Mouse (Mus musculus) left cerebral cortex, adult 18-20 months (tissue): Measurements from ENCODE around the gene Apobec1. TPM values are rescaled to one million over a fixed set of nuclear protein-coding genes. Genes with fewer than 3 reads are reported as not detected.
"Not testable (repeated sequence)": the region's sequence is repeated elsewhere in the genome, so short reads cannot be mapped to it uniquely, and the experiment has no call there.

Experiments
- DNase-seq, 2 experiments: peaks; one replicate each; pipeline ENCODE4 v3.0.0; 2021 to 2022; ENCODE audit warnings: low spot score in 2 of 2, mixed read lengths in 1 of 2
- total RNA-seq, 2 experiments: library from RNA; stranded (reverse); gene quantifications; 2 replicates each; pipeline ENCODE4 v1.2.3; 2021

The Apobec1 gene
- total RNA-seq, 2 experiments from 2014 or later = 1.2 to 1.7 TPM

- no peak for DNase-seq
Observed at GRCm38 (mm10) chr6:122605483-122605882, 3.2 kb upstream of the Apobec1 start.

DNA sequence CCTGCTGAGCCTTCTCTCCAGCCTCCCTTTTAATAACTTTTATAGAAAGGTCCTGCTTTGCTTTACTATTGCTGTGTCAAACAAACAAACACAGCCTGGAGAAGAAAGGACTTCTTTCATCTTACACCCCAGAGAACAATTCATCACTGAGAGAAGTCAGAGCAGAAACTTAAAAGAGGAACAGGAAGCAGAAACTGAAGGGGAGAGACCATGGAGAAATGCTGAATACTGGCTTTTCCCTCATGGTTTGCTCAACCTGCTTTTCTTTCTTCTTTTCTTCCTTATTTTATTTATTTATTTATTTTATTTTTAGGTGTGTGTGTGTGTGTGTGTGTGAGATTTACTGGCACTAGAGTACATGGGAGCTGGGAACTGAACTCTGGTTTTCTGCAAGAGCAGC lies 2.0 kb upstream of the Apobec1 start:
- DNase-seq = no peak

- no peak for DNase-seq
Observed at GRCm38 (mm10) chr6:122602992-122603322, 713 bp upstream of the Apobec1 start.

GRCm38 (mm10) chr6:122601615-122602014 lies 629 bp downstream of the Apobec1 start:
- DNase-seq = no peak

DNA sequence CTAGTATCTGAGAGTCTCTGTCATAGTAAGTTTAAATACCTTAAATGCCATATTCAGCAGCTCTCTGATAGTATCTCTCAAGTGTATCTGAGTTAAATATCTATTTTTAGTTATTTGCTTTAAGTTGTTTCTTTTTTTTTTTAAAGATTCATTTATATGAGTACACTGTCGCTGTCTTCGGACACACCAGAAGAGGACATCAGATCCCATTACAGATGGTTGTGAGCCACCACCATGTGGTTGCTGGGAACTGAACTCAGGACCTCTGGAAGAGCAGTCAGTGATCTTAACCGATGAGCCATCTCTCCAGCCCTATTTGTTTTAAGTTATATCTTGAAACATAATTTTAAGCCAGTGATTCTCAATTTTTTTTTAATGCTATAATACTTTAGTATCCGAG lies 1.2 kb downstream of the Apobec1 start:
- DNase-seq = no peak

- DNase-seq = no peak
Observed at GRCm38 (mm10) chr6:122600066-122600646, 2.1 kb downstream of the Apobec1 start.

GRCm38 (mm10) chr6:122599054-122599737 lies 3.0 kb downstream of the Apobec1 start:
- no peak for DNase-seq

DNA sequence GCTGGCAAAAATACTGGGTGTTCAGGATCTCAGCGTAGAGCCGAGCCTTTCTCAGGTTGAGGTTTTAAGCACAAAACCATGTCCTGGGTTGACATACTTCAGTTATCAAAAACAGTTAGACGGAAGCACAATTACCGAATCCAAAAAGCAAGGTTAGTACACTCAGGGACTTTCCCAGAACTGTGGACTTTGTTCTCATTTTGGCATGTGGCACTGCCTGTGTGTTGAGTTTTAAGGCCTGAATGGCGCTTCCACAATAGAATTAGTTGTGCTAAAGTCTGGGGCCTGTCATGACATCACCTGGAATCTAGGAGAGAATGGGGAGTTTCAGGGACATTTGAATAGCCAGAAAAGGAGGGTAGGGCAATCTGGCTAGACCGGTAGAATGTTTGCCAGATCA lies 3.8 kb downstream of the Apobec1 start:
- DNase-seq = no peak

DNA sequence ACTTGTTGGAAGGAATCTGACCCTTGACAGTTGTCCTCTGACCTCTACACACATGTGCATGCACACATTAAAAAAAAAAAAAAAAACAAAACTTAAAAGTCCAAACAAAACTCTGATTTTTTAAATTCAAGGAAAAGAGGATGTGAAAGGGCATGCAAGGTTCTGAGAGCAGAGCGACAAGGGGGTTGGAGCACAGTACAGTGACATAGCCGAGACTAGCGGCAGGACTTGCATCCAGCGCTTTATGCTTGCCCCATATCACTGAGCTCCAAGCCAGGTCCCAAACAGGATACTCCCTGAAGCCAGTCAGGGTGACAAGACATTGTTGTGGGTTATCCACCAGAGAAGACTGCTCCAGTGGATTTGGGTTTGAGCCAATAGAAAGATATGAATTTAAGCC lies 4.2 kb downstream of the Apobec1 start:
- DNase-seq = no peak

- no peak for DNase-seq
Observed at GRCm38 (mm10) chr6:122596608-122597007, 5.6 kb downstream of the Apobec1 start.

DNA sequence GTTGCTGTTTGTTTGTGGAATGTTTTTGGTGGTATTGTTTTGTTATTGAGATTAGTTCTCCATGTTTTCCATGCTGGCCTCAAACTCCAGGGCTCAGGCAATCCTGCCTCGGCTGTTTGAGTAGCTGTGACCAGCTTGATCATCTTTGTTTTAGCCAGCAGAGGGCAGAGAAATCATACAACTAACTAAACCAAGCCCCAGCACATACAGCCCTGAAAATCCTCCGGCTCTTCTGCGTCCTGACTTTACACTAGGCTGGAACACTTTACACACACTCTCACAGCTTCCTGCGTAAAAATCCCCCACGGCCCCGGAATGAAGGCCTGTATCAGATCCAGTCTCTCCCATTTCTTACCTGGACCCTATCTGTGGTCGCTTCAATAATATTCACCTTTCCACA lies 6.6 kb downstream of the Apobec1 start:
- peak in 1 of 2 experiments; percentile 3 for DNase-seq

DNA sequence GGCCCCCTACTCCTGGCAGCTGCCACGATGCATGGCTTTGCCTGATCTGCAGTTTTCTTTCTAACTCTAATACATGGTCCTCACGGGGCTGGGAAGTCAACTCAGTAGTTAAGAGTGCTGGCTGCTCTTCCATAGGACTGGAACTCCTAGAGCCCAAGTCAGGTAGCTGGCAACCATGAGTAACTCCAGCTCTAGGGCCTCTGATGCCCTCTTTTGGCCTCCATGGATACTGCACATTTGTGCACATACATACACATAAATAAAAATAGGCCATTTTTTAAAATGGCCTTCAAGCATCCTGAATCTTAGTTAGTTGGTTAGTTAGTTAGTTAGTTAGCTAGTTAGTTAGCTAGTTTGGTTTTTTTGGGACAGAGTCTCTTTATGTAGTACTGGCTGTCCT lies 9.3 kb downstream of the Apobec1 start:
- DNase-seq = no peak

GRCm38 (mm10) chr6:122591027-122591758 lies 11.1 kb downstream of the Apobec1 start:
- DNase-seq = no peak

- no peak for DNase-seq
Observed at GRCm38 (mm10) chr6:122579086-122579485, 23.2 kb downstream of the Apobec1 start.

DNA sequence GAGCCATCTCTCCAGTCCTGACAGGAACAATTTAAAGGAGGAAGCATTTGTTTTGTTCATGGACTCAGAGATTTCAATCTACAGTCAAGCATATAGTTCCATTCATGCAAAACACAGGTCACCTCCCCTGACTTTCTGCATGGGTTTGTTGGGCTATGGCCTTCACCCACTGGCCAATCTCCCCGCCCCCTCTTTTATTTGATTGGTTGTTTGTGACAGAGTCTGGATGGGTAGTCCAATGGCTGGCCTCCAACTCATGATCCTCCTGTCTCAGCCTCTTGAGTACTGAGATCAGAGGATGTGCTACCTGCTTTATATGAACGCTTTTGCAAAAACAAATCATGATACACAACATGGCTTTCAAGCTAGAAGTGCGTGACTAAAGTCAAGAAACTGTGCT lies 25.2 kb downstream of the Apobec1 start:
- no peak for DNase-seq

DNA sequence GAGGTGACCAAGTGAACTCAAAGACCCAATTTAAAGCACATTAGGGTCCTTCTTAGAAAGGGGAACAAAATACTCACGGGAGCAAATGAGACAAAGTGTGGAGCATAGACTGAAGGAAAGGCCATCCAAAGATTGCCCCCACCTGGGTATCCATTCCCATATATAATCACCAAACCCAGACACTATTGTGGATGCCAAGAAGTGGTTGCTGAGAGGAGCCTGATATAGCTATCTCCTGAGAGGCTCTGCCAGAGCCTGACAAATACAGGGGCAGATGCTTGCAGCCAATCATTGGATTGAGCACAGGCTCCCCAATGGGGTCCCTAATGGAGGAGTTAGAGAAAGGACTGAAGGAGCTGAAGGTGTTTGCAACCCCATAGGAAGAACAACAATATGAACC lies 27.2 kb downstream of the Apobec1 start:
- DNase-seq = not testable (repeated sequence)

- no peak for DNase-seq
Observed at GRCm38 (mm10) chr6:122571617-122571959, 30.7 kb downstream of the Apobec1 start.

- DNase-seq = no peak
Observed at GRCm38 (mm10) chr6:122570695-122571616, 31.3 kb downstream of the Apobec1 start.

DNA sequence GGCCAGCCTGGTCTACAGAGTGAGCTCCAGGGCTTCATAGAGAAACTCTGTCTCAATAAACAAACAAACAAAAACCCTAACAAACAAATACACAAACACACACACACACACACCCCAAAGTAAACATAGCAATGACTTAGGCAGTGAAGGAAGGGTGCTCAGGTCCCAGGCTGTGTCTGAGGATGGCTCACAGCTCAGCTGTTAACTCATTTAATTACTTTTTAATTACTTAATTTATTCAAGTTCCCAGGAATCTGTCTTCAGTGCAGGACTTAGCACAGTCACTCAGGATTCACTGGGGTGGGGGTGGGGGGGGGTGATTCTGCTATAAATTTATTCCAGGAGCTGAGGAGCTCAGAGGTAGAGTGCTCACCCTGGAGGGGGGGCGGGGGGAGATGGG lies 32.5 kb downstream of the Apobec1 start:
- DNase-seq = no peak

- DNase-seq = no peak
Observed at GRCm38 (mm10) chr6:122569113-122569512, 33.1 kb downstream of the Apobec1 start.

DNA sequence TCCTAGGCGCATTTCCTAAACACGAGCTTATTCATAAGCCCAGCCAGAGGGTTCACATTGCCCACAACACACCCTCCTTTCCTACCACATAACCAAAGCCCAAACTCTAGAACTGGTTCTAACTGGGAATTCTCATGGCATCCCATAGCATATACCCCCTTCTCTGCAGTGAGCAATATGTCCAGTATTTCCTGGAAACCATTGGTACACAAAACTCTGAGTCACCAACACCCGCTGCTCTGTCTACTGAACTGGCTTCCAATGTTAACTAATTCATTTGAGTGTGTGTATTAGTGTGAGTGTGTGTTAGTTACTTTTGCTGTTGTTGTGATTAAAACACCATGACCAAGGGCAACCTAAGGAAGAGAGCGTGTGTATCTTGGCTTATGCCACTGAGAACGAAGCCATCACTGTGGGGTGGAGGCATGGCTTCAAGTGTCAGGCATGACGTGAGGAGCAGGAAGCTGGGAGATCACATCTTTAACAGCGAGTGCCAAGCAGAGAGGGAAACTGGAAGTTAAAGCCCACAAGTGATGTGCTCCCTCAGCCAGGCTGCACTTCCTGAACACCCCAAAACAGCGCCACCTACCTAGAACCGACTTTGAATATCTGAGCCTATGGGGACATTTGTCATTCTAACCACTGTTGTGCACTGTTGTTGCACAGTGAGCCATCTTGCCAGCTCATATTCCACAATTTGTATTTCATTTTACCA lies 37.0 kb downstream of the Apobec1 start:
- DNase-seq = no peak
